Mouse (Mus musculus) 416B (cell line): ENCODE data around the gene Tlnrd1.

Source experiments
- DNase-seq: peaks from one replicate; pipeline ENCODE4 v3.0.0; 2011; ENCODE audit warnings: low read depth

The Tlnrd1 gene

GRCm38 (mm10) chr7:83844807-83845206 is 39.3 kb downstream of the Tlnrd1 start:
- DNase-seq, result no peak

GRCm38 (mm10) chr7:83842486-83843259 is 41.4 kb downstream of the Tlnrd1 start:
- DNase-seq, result no peak

DNA sequence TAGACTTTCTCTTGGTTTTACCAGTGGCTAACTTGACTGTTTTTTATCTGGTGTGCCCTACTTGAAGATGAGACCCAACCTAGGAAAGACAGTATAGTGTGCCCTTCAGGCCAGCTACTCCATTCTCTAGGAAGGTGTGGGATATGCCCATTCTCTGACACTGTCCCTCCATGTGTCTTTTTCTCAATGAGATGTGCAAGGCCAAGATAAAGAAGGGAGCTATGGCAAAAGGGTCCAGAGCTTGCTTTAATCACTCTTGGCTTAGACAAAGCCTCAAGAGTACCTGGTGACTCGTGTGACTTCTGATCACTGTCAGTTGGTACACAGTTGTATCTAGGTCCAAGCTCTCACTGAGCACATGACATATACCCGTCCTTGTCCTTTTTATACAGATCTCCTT is 44.0 kb downstream of the Tlnrd1 start:
- DNase-seq, result no peak

GRCm38 (mm10) chr7:83838525-83839224 is 45.4 kb downstream of the Tlnrd1 start:
- no peak for DNase-seq
